Mouse (Mus musculus): ENCODE results near the gene Dgke. TPM values are rescaled to one million over a fixed set of nuclear protein-coding genes. Genes with fewer than 3 reads are reported as not detected.

Dgke gene
- total and polyA plus RNA-seq, 3 experiments, result 4.8 to 17.0 (median 13.4) TPM

DNA sequence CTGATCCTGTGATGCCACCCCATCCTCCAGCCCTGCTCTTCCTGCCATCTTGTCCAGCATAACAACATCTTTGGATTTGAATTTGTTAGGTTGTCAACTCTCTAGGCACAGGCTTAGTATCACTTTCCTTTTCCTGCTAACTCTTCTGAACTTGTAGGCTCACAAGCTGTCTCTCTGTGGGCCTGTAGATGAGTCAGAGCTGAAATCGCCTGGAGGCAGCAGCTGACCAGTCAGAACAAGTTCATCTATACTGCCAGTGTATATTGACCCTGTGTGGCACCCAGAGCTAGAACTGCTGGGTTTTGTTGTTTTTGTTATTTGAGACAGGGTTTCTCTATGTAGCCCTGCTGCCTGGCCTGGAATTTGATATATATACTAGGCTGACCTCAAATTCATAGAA lies 35.5 kb downstream of the Dgke start:
- no peak overlapping the region for H3K4me3 ChIP-seq (replicated peaks in 1 of 3; ENCODE audit: low read depth in 2 of 3, low read length in 2 of 3, poor library complexity in 1 of 3)
- H3K9ac ChIP-seq (ENCODE audit: insufficient read depth, low read depth), result no peak overlapping the region
- H3K4me2 ChIP-seq (ENCODE audit: insufficient read depth, low read depth, poor library complexity, severe bottlenecking), result 0 out of 2 replicates have a peak overlapping the region, but pooled peaks have one; percentile 7
- H3K27ac ChIP-seq (ENCODE audit: insufficient read depth, low read depth), result no peak overlapping the region
- no peak for DNase-seq (ENCODE audit: extremely low read depth)
- no peaks in the 10 kb centered on the region for H3K9me3 ChIP-seq (replicated peaks; ENCODE audit: low read length)
- peaks cover 0 to 11% of the 10 kb centered on the region in 2 experiments for H3K36me3 ChIP-seq (replicated peaks in 1 of 2; ENCODE audit: control insufficient read depth in 1 of 2, insufficient read depth in 1 of 2, low read length in 1 of 2)
- H3K79me2 ChIP-seq (replicated peaks; ENCODE audit: control insufficient read depth, extremely low read depth, insufficient read depth, poor library complexity, severe bottlenecking), result no peaks in the 10 kb centered on the region
- in situ Hi-C loops (cut with MboI; ENCODE audit: low pct_ligation_motif_present, low pct_unique_long_range_greater_than_20kb, low sequenced_read_pairs), result loop anchor here (10.0 kb wide), 1 partner anchor 46 kb away; no protein-coding TSS in a partner anchor
- H3K27me3 ChIP-seq (replicated peaks), result no peaks in the 10 kb centered on the region
- dilution Hi-C loops (cut with MboI; ENCODE audit: extremely low pct_ligation_motif_present, extremely low pct_unique_long_range_greater_than_20kb, low sequenced_read_pairs), result no loop called here
- H3K4me1 ChIP-seq (ENCODE audit: control insufficient read depth in 1 of 2, insufficient read depth in 2 of 2), result peaks cover 24 to 40% of the 10 kb centered on the region in 2 experiments
- TF ChIP-seq BHLHE40 (IDR thresholded peaks at IDR 0.05; ENCODE audit: low read depth, low read length) (peak; percentile 39; the same call in 1 of the 2 replicates), SMC3 (IDR thresholded peaks at IDR 0.05; ENCODE audit: low read depth, low read length) (no peak), CHD1 (IDR thresholded peaks at IDR 0.05; ENCODE audit: low read depth, low read length) (no peak), MEF2A (IDR thresholded peaks at IDR 0.05; ENCODE audit: borderline replicate concordance, low read depth, low read length) (0 out of 2 replicates have a peak, but pooled peaks have one; percentile 4), EP300 (IDR thresholded peaks at IDR 0.05; ENCODE audit: low read length) (peak; percentile 60), IRF4 (IDR thresholded peaks at IDR 0.05; ENCODE audit: low read depth, low read length) (peak; percentile 88), JUND (conservative IDR thresholded peaks at IDR 0.05; ENCODE audit: low read depth, low read length) (peak; percentile 37; the same call in 1 of the 2 replicates), ETS1 (conservative IDR thresholded peaks at IDR 0.05; ENCODE audit: low read depth, low read length) (peak; percentile 49), TCF12 (IDR thresholded peaks at IDR 0.05; ENCODE audit: low read depth, low read length) (no peak), KAT2A (IDR thresholded peaks at IDR 0.05; ENCODE audit: insufficient replicate concordance, low read length) (no peak), POLR2AphosphoS2 (IDR thresholded peaks at IDR 0.05; ENCODE audit: low read depth, low read length) (no peak), MAX (IDR thresholded peaks at IDR 0.05; ENCODE audit: low read length) (no peak), SIN3A (IDR thresholded peaks at IDR 0.05; ENCODE audit: low read length) (no peak), PAX5 (IDR thresholded peaks at IDR 0.05; ENCODE audit: low read length) (no peak), GABPA (IDR thresholded peaks at IDR 0.05; ENCODE audit: insufficient replicate concordance, low read depth, low read length) (no peak), ZC3H11A (IDR thresholded peaks at IDR 0.05; ENCODE audit: low read depth, low read length) (no peak), E2F4 (IDR thresholded peaks at IDR 0.05; ENCODE audit: insufficient replicate concordance, low read depth, low read length) (no peak), MAZ (IDR thresholded peaks at IDR 0.05; ENCODE audit: low read depth, low read length) (no peak), CTCF (conservative IDR thresholded peaks at IDR 0.05 in 1 of 2, IDR thresholded peaks at IDR 0.05 in 1 of 2; ENCODE audit: low read depth in 2 of 2, low read length in 2 of 2) (no peak), CHD2 (IDR thresholded peaks at IDR 0.05; ENCODE audit: low read length) (no peak), MXI1 (IDR thresholded peaks at IDR 0.05; ENCODE audit: low read depth, low read length) (no peak), NRF1 (IDR thresholded peaks at IDR 0.05; ENCODE audit: low read depth, low read length) (no peak), RCOR1 (conservative IDR thresholded peaks at IDR 0.05; ENCODE audit: low read depth, low read length) (no peak), NELFE (IDR thresholded peaks at IDR 0.05; ENCODE audit: low read depth, low read length) (no peak)
